16 mouse cellular contexts compared by ENCODE assay signal in genomic region chr3:73591757-73592533, GRCm38 (mm10).
DNase-seq lines count a peak whose midpoint lies in the region; ATAC-seq lines count a peak whose summit lies in the region.
"Had no signal": no experiment of that assay in that cellular context is flagged by ENCODE, and none has a peak within 500 bp of the region (broad histone marks: within the 10 kb centered on the region; RNA-seq: fewer than 3 reads in every experiment).

No protein-coding gene starts in this region.

- no peak overlapping the region for H3K27ac ChIP-seq in forebrain, embryonic 14.5 days (ENCODE audit: low read depth, low read length)
- no peak overlapping the region for H3K27ac ChIP-seq in forebrain, embryonic 12.5 days
- H3K27ac ChIP-seq in limb, embryonic 11.5 days (replicated peaks; ENCODE audit: low read depth, low read length): no peak overlapping the region
- no peak overlapping the region for H3K27ac ChIP-seq in limb, embryonic 10.5 days
- no peak overlapping the region for H3K27ac ChIP-seq in neural tube, embryonic 13.5 days (replicated peaks)
- H3K27ac ChIP-seq: forebrain, embryonic 15.5 days; heart, embryonic 13.5 days had no signal

- DNase-seq in forebrain, embryonic 14.5 days (ENCODE audit: low spot score): peak; percentile 4
- DNase-seq in limb, embryonic 11.5 days (ENCODE audit: low spot score): no peak
- no peak for DNase-seq in limb, embryonic 10.5 days (ENCODE audit: low spot score)
- DNase-seq in neural tube, embryonic 10.5 days (ENCODE audit: extremely low spot score, low spot score): no peak
- no peak for DNase-seq in lung, postnatal 36 days
- DNase-seq: adrenal gland, postnatal 10 days; cerebellum, adult 11-12 months; cerebellum, adult 9-10 months; cerebellum, postnatal 25 days; gastrocnemius, postnatal 36 days; heart, adult 11 months; heart, postnatal 4 days had no signal

- H3K4me2 ChIP-seq in forebrain, embryonic 14.5 days (ENCODE audit: low read length): no peak overlapping the region
- H3K4me2 ChIP-seq in forebrain, embryonic 12.5 days: no peak overlapping the region
- no peak overlapping the region for H3K4me2 ChIP-seq in limb, embryonic 11.5 days (ENCODE audit: low read depth, severe bottlenecking)
- H3K4me2 ChIP-seq in neural tube, embryonic 13.5 days: no peak overlapping the region
- H3K4me2 ChIP-seq: forebrain, embryonic 15.5 days; heart, embryonic 13.5 days had no signal

- H3K4me1 ChIP-seq in forebrain, embryonic 14.5 days (ENCODE audit: control insufficient read depth, insufficient read depth, low read length): no peaks in the 10 kb centered on the region
- no peaks in the 10 kb centered on the region for H3K4me1 ChIP-seq in forebrain, embryonic 12.5 days
- no peaks in the 10 kb centered on the region for H3K4me1 ChIP-seq in limb, embryonic 11.5 days (ENCODE audit: control insufficient read depth, insufficient read depth, low read length)
- H3K4me1 ChIP-seq in limb, embryonic 10.5 days: no peaks in the 10 kb centered on the region
- H3K4me1 ChIP-seq in neural tube, embryonic 13.5 days (replicated peaks): no peaks in the 10 kb centered on the region
- H3K4me1 ChIP-seq: forebrain, embryonic 15.5 days had no signal

- no peaks in the 10 kb centered on the region for H3K36me3 ChIP-seq in forebrain, embryonic 14.5 days (ENCODE audit: control insufficient read depth, insufficient read depth, low read length)
- no peaks in the 10 kb centered on the region for H3K36me3 ChIP-seq in forebrain, embryonic 12.5 days (replicated peaks)
- H3K36me3 ChIP-seq in limb, embryonic 11.5 days (ENCODE audit: control insufficient read depth, insufficient read depth, low read length): no peaks in the 10 kb centered on the region
- H3K36me3 ChIP-seq in limb, embryonic 10.5 days: no peaks in the 10 kb centered on the region
- H3K36me3 ChIP-seq in neural tube, embryonic 13.5 days: no peaks in the 10 kb centered on the region
- H3K36me3 ChIP-seq: forebrain, embryonic 15.5 days; heart, embryonic 13.5 days had no signal

- H3K9me3 ChIP-seq in forebrain, embryonic 14.5 days (replicated peaks; ENCODE audit: control insufficient read depth, low read length): no peaks in the 10 kb centered on the region
- no peaks in the 10 kb centered on the region for H3K9me3 ChIP-seq in forebrain, embryonic 12.5 days
- H3K9me3 ChIP-seq in limb, embryonic 11.5 days (ENCODE audit: control insufficient read depth, low read length): no peaks in the 10 kb centered on the region
- H3K9me3 ChIP-seq in limb, embryonic 10.5 days (replicated peaks): no peaks in the 10 kb centered on the region
- no peaks in the 10 kb centered on the region for H3K9me3 ChIP-seq in neural tube, embryonic 13.5 days
- H3K9me3 ChIP-seq: forebrain, embryonic 15.5 days; heart, embryonic 13.5 days had no signal

- ATAC-seq in forebrain, embryonic 14.5 days: no peak
- no peak for ATAC-seq in forebrain, embryonic 12.5 days (ENCODE audit: low FRiP score)
- ATAC-seq in limb, embryonic 11.5 days (ENCODE audit: insufficient number of reproducible peaks, low FRiP score, low TSS enrichment, low read depth): peak; percentile 51; the same call in 1 of the 2 replicates
- peak; percentile 63; the same call in 1 of the 2 replicates for ATAC-seq in neural tube, embryonic 13.5 days (ENCODE audit: low read depth)
- ATAC-seq: forebrain, embryonic 15.5 days had no signal

- no peaks in the 10 kb centered on the region for H3K27me3 ChIP-seq in forebrain, embryonic 14.5 days (replicated peaks; ENCODE audit: control insufficient read depth, insufficient read depth, low read length)
- no peaks in the 10 kb centered on the region for H3K27me3 ChIP-seq in forebrain, embryonic 12.5 days
- H3K27me3 ChIP-seq in limb, embryonic 11.5 days (ENCODE audit: control insufficient read depth, insufficient read depth, low read length): no peaks in the 10 kb centered on the region
- no peaks in the 10 kb centered on the region for H3K27me3 ChIP-seq in limb, embryonic 10.5 days (ENCODE audit: low read depth, poor library complexity, severe bottlenecking)
- H3K27me3 ChIP-seq in neural tube, embryonic 13.5 days: no peaks in the 10 kb centered on the region
- H3K27me3 ChIP-seq: forebrain, embryonic 15.5 days; heart, embryonic 13.5 days had no signal

- 69% methylated on average over 5 of the region's 5 CpGs for WGBS in forebrain, embryonic 14.5 days
- 75% methylated on average over 5 of the region's 5 CpGs for WGBS in forebrain, embryonic 12.5 days
- WGBS in limb, embryonic 11.5 days: 83% methylated on average over 5 of the region's 5 CpGs
- 84% methylated on average over 5 of the region's 5 CpGs for WGBS in limb, embryonic 10.5 days
- WGBS in neural tube, embryonic 13.5 days: 78% methylated on average over 5 of the region's 5 CpGs

- no peak overlapping the region for H3K4me3 ChIP-seq in forebrain, embryonic 14.5 days (ENCODE audit: low read depth, low read length)
- no peak overlapping the region for H3K4me3 ChIP-seq in forebrain, embryonic 12.5 days (replicated peaks)
- no peak overlapping the region for H3K4me3 ChIP-seq in limb, embryonic 11.5 days (ENCODE audit: low read depth, low read length)
- H3K4me3 ChIP-seq in limb, embryonic 10.5 days: no peak overlapping the region
- H3K4me3 ChIP-seq in neural tube, embryonic 13.5 days: no peak overlapping the region
- H3K4me3 ChIP-seq: forebrain, embryonic 15.5 days; heart, embryonic 13.5 days had no signal

- no peak overlapping the region for H3K9ac ChIP-seq in forebrain, embryonic 14.5 days (ENCODE audit: low read length)
- no peak overlapping the region for H3K9ac ChIP-seq in forebrain, embryonic 12.5 days
- no peak overlapping the region for H3K9ac ChIP-seq in limb, embryonic 11.5 days (ENCODE audit: low read length)
- H3K9ac ChIP-seq in neural tube, embryonic 13.5 days: no peak overlapping the region
- H3K9ac ChIP-seq: forebrain, embryonic 15.5 days; heart, embryonic 13.5 days had no signal

Comparison
In these comparisons a context has a peak if more than half of its experiments do, and no peak if none do; other contexts are left out.
1. ATAC-seq: peak in limb, embryonic 11.5 days (single experiment) and neural tube, embryonic 13.5 days (single experiment); none in forebrain, embryonic 14.5 days (single experiment) and forebrain, embryonic 12.5 days (single experiment).